Mouse (Mus musculus) megakaryocyte, embryonic 14.5 days (primary cell): ENCODE data around the gene Pgk2.

Experiments used
- FLI1 ChIP-seq: IDR thresholded peaks from 2 replicates; pipeline ENCODE4 v1.6.1; 2012; ENCODE audit warnings: low read length, inconsistent platforms, mixed read lengths
- GATA1 ChIP-seq: IDR thresholded peaks from 3 replicates; pipeline ENCODE4 v1.6.1; 2012; ENCODE audit warnings: mixed read lengths, low read length, inconsistent platforms, borderline replicate concordance

DNA sequence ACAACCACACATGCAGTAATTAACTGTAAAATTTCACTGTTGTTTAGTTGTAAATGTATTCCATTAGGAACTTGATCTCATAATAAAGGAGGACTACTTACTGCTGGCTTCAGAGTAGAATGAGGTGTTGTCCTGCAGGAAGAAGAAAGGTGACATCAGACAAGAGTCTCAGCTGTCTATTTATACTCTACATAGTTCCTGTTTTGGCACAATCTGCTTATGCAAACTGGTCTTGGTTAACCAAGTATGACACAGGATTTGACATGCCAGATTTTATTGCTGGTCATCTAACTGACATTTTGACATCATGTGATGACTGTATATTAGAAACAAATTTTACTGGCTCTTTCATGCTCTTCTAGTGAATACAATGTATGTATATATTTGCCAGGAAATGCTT, 33.7 kb upstream of the Pgk2 start, which contains the start of gene Crisp3:
- TF ChIP-seq GATA1 (no peak), FLI1 (no peak)
